Mouse (Mus musculus): ENCODE data around the gene Oprd1. TPM values are rescaled to one million over a fixed set of nuclear protein-coding genes. Genes with fewer than 3 reads are reported as not detected.

Gene Oprd1
- total RNA-seq, 2 experiments from 2014 or later: 0.17 to 0.18 TPM

DNA sequence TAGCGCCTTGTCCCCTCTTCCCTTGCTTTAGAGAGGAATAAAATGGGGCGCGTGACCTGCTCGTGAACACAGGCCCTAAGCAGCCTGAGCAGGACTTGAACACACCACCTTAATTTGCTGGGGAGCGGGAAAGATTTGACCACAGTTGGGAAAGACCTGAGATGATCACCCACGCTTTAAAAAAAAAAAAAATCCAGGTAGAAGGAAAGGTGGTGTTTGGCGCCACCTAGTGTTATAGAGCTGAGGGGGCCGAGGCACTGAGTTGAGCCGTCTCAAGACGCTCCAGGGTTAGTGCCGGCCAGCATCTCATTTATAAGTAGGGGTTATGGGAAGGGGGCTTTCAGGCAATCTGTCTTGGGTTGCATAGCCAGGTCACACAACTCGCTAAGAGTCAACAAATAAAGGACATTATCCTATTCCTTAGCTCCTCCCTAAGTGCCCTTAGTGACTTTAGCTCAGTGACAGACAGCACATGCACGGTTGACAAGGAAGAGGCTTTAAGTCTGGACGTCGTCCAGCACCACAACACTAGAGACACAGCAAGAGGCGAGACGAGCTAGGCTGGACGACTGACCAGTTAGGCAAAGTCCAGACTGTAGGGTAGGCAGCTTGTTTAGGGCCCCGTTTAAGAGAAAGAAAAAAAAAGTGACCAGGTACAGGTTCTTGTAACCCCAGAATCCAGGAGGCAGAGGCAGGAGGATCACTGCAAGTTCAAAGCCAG is 64.6 kb downstream of the Oprd1 start:
- peak; percentile 68 to 89 for DNase-seq

DNA sequence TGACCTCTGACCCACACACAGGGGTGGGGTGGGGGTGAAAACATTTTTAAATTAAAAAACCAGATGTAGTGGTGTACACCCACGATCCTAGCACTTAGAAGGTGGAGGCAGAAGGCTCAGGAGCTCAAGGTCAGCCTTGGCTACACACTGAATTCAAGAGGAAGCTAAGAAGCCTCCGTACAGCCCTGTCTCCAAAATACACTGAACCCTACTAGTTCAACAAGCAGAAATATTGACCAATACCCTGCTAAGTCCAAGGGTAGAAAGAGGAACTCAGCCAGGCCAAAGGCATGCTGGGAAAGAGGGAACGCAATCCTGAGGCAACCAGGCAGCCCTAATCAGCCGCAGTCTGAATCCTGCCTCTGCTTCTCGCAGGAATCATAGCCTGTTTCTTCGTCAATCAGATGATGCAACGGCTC is 66.0 kb downstream of the Oprd1 start:
- DNase-seq: peak; percentile 60 to 75

DNA sequence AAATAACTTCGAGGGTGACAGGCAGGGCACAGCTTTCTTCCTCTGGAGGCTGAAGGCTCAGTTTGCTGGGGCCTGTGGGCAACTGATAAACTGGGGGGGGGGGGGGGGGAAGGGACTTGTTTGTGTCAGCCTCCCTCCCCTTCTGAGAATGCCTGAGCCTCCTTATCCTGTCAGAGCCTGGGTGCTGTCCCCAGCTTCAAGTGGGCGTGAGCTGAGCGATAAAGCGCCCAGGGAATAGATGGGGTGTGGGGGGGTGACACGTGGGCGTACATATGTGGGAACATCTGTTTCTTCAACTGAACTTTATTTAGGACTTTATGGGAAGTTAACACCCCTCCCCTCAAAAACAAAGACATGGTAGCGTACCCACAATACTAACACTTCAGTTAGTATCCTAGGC is 66.8 kb downstream of the Oprd1 start:
- no peak for DNase-seq

DNA sequence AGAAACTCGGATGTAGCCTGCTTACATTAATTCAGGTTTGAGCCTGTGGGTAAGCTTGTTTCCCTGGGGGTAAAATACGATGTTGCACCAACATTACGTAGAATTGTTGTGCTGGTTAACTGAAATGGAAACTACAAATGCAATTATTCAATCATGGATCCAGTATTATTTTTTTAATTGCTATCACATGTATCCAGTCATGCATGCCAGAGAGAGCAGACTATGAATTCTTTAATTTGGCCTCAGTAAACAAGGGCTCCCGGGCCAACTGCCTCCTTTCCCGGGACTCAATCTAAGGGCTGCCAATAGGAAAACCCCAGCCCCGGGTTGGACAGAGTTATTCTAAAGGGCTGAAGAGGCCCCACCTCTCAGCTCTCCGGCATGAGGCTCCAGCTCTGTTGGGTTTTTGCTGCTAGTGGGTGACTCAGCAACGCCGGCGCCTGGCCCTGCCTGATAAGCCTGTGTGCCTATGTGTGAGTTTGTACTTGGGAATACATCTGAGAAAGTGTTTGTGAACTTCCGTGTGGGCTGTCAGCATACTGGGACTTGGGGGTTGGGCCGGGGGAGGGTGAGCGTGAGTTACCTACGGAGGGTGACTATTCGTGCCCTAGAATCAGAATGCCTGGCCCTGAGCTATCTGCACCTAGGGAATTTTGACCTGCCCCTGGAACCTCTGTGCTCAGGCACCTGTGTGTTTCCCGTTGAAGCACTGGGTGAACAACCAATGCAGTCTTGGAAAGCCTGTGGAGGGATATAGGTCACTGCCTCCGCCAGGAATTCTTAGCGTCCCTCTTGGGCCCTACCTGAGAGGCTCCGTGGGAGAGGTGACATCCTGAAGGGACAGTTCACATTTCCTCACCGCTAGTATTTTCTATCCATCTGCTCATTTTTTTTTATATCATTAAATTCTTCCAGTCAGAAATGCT is 67.5 kb downstream of the Oprd1 start:
- peak; percentile 73 to 84 for DNase-seq

DNA sequence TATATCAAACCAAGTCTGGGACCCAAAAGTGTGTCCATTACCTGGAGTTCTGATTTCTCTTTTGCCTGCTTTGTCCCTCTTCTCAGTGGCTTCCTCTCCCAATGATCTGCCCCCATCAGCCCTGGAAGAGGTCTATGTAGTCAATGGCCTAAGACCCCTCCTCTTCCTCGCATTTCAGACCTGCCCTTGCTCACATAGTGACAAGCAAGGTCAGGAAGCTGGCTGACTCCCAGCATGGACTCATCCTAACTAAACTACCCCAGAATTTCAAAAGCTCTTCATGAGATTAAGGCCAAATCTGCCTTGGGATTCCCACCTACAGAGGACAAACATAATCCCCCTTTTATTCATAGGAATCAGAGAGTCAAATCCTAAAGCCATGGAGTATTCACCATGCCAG is 68.5 kb downstream of the Oprd1 start:
- no peak for DNase-seq

DNA sequence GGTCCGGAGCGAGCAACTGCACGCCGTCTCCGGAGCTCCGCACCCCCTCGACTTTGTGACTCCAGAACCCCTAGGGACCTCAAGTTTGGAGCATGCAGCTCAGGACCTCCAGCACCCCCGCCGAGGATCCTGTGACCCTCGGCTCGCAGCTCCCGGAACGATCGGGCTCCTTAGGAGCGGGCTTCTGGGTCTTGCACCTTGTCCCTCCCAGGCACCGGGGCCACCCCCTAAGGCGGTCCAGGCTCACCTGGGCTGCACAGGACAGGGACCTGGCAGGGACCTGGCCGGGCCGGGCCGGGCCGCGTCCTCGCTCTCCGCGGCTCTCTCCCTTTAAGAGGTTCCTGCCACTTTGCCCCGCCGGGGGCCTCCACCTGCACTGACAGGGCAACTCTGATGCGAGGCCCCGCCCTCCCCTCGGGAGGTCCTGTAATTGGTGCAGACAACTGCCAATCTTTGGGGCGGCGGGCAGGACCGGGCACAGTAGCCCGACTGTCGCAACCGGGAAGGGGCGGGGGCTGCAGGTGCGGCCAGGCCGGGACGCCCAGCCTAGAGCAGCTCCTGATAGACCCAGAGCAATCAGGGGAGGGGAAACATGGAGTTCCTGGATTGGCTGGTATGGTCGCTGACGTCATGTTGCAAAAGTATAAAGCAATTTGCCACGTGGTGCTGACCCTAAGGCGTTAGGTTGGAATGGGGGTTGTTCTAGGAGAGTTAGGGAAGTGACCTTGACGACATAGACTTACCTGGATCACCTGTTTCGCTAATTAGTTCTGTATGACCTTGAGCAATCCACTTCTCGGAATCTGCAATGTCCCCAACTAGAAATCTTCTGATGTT is 69.1 kb downstream of the Oprd1 start, which contains the start of gene Epb41:
Gene Epb41, minus strand, starts transcription at position 389 of the 837 bp plus-strand sequence.
- peak; percentile 99 for DNase-seq

DNA sequence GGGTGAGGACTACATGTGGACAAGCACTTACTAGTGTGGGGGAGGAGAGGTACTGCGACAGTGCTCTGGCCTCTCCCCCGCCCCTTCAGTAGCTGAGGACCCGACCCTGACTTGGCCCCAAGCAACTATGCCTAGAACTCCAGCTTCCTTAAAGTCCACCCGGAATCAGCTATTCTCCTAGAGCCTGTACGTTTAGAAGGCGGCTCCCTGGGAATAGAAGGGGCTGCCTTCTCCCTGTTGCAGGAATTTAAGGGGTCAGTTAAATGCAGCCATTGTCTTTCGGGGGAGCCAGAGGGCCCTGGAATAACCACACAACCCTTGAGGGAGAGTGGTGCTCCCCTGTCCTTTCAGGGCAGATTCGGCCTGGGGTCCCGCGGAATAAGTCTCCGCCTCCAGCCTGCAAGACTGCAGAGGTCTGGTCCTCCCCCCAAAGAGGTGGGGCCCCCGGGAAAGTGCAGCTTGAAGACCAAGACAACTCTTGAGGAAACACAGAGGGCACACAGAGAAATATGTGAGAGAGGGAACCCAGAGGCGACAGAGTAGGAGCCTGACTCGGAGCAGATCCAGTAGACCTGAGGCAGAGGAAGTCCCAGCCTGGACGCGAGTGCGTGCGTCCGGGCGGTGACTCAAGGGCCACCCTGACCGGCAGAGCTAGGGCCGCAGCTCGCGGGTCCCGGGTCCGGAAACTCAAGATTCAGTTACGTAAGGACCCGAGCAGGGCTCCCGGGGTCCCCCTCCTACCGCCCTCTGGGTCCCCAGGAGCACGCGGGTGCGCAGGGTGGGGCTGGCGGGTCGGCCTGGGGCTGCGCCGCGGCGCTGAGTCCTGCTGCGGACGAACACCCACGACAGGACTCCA is 70.0 kb downstream of the Oprd1 start, which contains the start of gene Gm10300:
Gene Gm10300, plus strand, starts transcription at position 621 of the 856 bp plus-strand sequence.
- peak; percentile 63 to 74 for DNase-seq

DNA sequence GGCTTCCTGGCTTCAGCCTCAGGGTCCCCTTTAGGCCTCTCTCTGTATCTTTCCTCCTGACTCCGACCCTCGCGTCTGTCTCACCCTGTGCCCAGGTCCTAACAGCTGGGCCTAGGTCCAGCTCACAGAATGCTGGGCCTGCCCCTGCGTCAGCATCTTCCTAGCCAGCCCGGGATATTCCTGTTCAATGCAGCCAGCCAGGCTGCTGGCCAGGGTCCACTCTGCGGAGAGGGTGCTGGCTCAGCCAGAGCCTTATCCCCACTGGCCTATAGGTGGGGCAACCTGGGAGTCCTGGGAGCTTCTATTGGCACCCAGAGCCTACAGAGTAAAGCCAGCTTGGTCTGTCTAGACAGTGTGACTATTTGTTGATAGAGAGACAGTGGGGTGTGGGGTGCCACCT is 71.3 kb downstream of the Oprd1 start:
- DNase-seq: peak; percentile 67 to 71

DNA sequence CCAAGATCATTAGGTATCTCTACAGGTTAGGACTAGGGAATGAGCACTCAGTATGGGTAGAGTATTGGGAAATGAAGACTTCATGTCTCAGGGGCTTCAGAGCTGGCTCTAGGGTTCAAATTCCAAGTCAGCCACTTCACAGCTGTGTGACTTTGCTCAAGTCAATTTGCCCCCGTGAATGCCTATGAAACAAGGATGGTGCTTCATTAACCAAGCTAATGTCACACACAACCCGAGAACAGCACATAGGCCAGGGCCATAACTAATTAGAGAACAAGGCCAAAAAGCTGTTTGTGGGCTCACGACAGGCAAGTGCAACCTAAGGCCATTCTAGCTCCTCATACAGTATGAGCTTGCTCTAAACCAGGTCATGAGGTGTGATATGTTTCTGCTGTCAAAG is 72.1 kb downstream of the Oprd1 start:
- DNase-seq: no peak

DNA sequence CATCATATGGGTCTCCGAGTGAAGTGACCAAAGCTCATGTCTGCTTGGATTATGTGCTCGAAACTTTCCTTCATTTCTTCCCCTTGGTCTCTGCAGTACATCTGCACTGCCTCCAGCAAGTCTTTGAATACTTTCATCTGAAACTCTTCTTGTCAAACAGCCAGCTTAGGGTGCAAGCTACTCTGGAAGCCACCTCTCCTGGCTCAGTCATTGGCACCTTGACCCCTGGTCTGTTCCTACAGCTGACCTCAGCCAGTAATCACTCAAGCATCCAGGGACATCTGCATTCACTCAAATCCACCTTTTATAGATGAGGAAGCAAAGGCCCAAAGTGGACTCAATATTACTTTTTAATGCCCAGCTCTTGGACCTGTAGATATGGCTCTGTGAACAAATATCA is 72.6 kb downstream of the Oprd1 start:
- DNase-seq: no peak

DNA sequence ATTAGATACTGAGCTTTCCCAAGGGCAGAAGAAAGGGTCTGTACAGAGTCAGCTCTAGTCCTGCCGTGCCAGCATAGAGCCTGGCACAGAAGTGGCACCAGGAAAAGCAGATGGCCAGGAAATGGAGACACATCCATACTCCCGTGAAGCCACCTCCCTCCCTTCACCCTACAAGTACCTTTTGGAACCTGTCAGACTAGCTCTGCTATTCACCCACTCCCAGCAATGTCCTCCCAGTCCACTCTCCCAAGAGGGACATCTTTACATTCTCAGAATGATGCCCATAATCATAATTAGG is 76.4 kb downstream of the Oprd1 start:
- DNase-seq: no peak

DNA sequence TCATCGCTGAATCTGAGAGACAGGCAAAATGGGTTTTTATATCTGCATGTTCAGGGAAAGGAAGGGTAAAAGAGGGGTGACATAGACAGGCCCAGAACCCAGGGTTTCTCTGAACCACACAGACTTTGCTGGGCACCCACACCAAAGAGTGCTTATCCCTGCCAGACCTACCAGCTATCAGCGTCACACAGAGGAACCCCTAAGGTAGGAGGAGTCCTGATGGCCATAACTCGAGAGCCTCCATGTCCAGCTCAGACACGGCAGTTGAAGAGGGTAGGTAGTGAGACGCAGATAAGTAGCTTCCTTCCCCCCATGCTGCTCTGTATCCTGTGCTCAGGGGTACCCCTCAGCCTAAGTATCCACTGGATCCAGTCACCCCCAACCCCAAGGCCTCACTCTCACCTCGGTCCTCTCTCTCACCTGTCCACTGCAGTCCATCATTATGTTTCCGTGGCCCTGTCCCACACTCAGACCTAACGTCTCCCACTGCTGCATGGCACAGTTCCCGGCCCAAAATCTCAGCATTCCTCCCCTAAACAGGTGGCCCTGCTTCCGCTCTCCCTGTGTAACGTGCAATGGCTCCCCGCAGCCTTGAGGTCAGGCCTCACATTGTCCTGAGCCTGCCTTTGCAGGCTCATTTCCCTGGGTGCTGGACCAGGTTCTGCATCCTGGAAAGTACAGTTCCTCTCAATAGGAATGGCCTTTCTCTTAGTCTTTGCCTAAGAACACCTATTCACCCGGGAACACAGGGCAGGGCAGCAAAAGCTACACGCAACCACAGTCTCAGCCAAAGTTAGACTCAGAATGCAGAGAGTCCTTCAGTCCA is 77.0 kb downstream of the Oprd1 start:
- no peak for DNase-seq

DNA sequence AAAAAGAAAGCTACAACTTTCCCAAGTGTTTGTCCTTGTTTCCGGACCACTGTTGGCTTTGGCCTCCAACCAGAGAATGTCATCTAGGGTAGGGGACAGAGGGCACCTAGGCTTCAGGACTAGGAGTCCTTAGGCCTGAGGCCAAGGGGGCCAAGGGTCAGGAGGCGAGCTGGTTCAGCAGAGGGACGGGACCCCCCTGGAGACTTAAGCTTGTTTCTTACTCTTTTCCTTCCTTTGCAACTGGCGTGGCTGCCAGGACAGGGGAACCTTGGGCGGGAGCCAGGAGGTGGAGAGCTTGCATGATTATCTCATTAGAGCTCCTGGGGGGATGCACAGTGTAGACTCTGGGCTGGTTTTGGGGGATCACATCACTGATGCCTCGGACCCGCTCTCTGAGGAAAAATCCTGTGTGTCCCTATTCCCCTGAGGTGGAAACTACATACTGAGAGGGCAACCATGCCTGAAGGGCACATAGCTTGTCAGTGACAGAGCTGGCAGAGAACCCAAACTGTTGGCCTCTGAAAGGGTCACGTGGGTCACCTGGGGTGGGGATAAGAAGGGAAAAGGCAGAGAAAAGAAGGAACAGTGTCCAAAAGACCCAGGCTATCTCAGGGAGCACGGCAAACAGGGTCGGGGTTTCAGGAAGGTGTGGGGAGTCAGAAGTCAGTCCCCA is 78.0 kb downstream of the Oprd1 start:
- peak; percentile 87 to 93 for DNase-seq

DNA sequence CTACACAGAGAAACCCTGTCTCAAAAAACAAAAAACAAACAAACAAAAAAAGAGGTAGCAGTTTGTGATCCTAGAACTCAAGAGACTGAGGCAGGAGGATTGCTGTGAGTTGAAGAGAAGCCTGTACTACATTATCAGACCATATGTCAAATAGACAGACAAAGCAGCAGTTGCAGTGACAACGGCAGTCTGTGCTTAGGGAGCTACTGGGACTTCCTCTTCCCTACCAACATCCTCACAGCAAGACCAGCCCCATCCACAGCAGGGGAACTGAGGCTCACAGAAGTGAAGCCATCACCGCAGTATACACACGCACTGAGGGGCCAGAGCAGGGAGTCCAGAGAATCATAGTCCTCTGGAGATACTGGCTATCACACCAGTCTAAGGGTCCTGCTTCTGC is 78.7 kb downstream of the Oprd1 start:
- DNase-seq: peak in 1 of 2 experiments; percentile 10

DNA sequence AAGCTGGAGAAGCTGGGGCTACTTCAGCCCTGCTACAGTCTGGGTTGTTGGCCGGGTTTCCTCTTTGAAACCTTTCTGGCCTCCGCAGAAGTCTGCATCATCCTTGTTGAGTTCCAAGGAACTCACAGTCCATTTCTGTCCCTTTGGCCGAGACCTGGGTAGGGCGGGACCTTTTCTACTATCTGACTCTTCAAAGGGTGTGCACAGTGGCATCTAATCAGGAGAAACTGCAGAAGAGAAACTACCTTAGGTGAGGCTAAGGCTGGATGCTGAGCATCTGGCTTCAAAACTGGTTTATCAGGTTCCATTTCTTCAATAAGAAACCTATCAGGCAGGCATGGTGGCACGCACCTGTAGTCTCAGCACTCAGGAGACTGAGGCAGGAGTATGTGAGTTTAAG is 79.7 kb downstream of the Oprd1 start:
- peak in 1 of 2 experiments; percentile 3 for DNase-seq

DNA sequence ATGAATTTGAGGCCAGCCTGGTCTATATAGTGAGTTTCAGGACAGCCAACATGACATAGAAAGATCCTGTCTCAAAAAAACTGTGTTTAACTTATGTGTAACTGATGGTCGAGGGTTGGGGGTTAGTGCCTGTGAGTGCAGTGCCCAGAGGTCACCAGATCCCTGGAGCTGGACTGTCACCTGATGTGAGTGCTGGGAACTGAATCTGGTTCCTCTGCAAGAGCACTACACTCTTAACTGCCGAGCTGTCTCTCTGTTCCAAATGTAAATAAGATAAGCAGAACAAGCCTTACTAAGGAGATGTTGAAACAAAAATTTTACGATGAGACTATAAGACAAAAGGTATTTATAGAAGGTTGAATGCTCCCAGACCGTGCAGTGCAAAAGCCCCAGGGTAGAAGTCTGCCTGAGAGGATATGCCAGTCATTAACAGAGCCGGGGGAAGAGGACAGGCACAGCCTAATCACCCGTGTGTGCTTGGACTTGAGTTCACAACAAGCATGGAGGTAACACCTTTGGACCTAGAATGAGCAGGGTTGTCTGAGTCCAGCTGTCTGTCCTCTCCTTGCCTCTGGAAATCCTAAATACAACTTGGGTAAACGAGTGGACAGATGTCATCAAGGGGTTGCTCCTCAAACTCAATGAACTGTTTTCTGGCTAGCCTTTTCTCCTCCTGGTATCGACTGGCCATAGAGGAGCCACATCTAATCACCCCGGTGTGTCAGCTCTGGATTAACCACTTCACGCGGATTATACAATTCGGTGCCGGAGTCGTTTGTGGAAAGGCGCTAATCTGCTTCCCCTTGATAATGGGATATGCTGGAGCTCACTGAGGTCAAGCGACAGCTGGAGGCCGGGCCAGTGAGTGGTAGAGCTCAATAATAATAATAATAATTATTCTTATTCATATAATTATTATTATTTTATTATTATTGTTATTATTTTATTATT is 81.1 kb downstream of the Oprd1 start:
- DNase-seq: peak in 1 of 2 experiments; percentile 4

DNA sequence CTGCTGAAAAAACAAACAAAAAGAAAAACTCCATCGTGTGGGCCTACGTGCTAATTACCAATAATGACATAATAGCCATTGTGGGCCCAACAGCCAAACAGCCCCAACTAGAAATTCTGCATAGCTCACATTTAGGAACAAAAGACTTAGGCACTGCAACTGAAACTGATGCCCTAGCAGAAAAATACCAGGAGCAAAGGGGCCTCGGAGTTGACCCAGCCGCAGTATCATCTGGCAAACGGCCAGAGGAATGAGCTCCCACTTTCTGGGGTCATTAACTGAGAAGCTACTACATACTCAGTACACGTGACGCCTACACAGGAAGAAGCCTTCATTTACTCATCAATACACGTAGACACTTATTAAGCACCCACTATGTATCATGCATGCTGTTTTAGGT is 82.0 kb downstream of the Oprd1 start:
- peak in 1 of 2 experiments; percentile 2 for DNase-seq

Data from heart, adult 18-20 months (tissue).